Mouse (Mus musculus): ENCODE measurements around the gene Trio. TPM values are rescaled to one million over a fixed set of nuclear protein-coding genes. Genes with fewer than 3 reads are reported as not detected.
"Not testable (repeated sequence)": the region's sequence is repeated elsewhere in the genome, so short reads cannot be mapped to it uniquely, and the experiment has no call there.

Gene Trio
- polyA plus RNA-seq, 1 experiment from 2014 or later = 37.5 TPM

- 87% methylated on average over 6 of the region's 6 CpGs for WGBS
- Histone ChIP-seq H3K4me2 (ENCODE audit: low read length) (no peak overlapping the region), H3K9ac (ENCODE audit: low read depth, low read length) (no peak overlapping the region), H3K4me1 (ENCODE audit: control insufficient read depth, insufficient read depth, low read length) (no peaks in the 10 kb centered on the region), H3K27me3 (ENCODE audit: control insufficient read depth, insufficient read depth, low read depth, low read length) (no peaks in the 10 kb centered on the region), H3K27ac (ENCODE audit: low read length) (no peak overlapping the region), H3K4me3 (ENCODE audit: low read depth, low read length) (no peak overlapping the region), H3K36me3 (ENCODE audit: control insufficient read depth, insufficient read depth, low read length) (peaks cover 33% of the 10 kb centered on the region), H3K9me3 (replicated peaks; ENCODE audit: control insufficient read depth, low read length, poor library complexity, severe bottlenecking) (no peaks in the 10 kb centered on the region)
- ATAC-seq = no peak
Observed at GRCm38 (mm10) chr15:27840125-27840524, 185.5 kb downstream of the Trio start.

DNA sequence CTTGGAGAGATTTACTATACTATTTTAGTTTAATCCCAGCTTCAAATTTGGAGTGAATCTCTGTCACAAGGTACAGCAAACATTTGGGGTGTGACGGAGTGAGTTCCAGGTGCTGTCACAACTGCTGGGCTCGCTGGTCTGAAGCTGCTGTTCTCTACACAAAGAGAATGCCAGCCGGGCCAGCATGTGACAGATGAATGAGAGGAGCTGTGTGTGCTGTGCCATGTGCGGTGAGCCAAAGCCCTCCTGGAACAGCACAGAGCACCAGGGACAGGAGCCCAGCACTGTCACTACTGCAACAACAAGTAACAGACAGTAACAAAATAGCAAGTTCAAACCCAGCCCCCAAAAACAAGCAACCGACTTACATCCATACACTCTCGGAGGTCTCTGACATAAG, 194.0 kb downstream of the Trio start:
- 88% methylated on average over 6 of the region's 6 CpGs for WGBS
- no peaks in the 10 kb centered on the region for H3K27me3 ChIP-seq (ENCODE audit: control insufficient read depth, insufficient read depth, low read depth, low read length)
- no peak for ATAC-seq

DNA sequence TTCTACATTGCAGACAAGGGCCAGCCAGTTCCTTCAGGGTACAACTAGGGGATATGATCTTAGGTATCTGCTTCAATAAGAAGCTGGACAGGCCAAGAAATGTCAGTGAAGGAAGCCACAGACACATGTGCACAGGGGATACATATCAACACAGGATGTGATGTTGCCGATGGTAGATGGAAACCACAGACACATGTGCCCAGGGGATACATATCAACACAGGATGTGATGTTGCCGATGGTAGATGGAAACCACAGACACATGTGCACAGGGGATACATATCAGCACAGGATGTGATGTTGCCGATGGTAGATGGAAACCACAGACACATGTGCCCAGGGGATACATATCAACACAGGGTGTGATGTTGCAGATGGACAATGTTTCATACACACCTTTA, 197.8 kb downstream of the Trio start:
- not testable (repeated sequence) for H3K4me1 ChIP-seq (ENCODE audit: control insufficient read depth, insufficient read depth, low read length); H3K27me3 ChIP-seq (ENCODE audit: control insufficient read depth, insufficient read depth, low read depth, low read length); H3K27ac ChIP-seq (ENCODE audit: low read length); H3K4me3 ChIP-seq (ENCODE audit: low read depth, low read length); H3K9ac ChIP-seq (ENCODE audit: low read depth, low read length); H3K9me3 ChIP-seq (replicated peaks; ENCODE audit: control insufficient read depth, low read length, poor library complexity, severe bottlenecking); ATAC-seq; H3K4me2 ChIP-seq (ENCODE audit: low read length)
- 88% methylated on average over 3 of the region's 3 CpGs for WGBS
- H3K36me3 ChIP-seq (ENCODE audit: control insufficient read depth, insufficient read depth, low read length) = peaks cover 43% of the 10 kb centered on the region

More for the DNA sequence above, 194.0 kb downstream of the Trio start:
- Histone ChIP-seq H3K36me3 (ENCODE audit: control insufficient read depth, insufficient read depth, low read length) (peaks cover 33% of the 10 kb centered on the region), H3K4me2 (ENCODE audit: low read length) (no peak overlapping the region), H3K4me3 (ENCODE audit: low read depth, low read length) (no peak overlapping the region), H3K4me1 (ENCODE audit: control insufficient read depth, insufficient read depth, low read length) (no peaks in the 10 kb centered on the region), H3K9me3 (replicated peaks; ENCODE audit: control insufficient read depth, low read length, poor library complexity, severe bottlenecking) (no peaks in the 10 kb centered on the region), H3K27ac (ENCODE audit: low read length) (no peak overlapping the region), H3K9ac (ENCODE audit: low read depth, low read length) (no peak overlapping the region)

GRCm38 (mm10) chr15:27826886-27827285, 198.8 kb downstream of the Trio start:
- Histone ChIP-seq H3K4me1 (ENCODE audit: control insufficient read depth, insufficient read depth, low read length) (no peaks in the 10 kb centered on the region), H3K27me3 (ENCODE audit: control insufficient read depth, insufficient read depth, low read depth, low read length) (no peaks in the 10 kb centered on the region), H3K4me2 (ENCODE audit: low read length) (no peak overlapping the region), H3K9me3 (replicated peaks; ENCODE audit: control insufficient read depth, low read length, poor library complexity, severe bottlenecking) (no peaks in the 10 kb centered on the region), H3K27ac (ENCODE audit: low read length) (no peak overlapping the region), H3K4me3 (ENCODE audit: low read depth, low read length) (no peak overlapping the region), H3K9ac (ENCODE audit: low read depth, low read length) (no peak overlapping the region), H3K36me3 (ENCODE audit: control insufficient read depth, insufficient read depth, low read length) (peaks cover 42% of the 10 kb centered on the region)
- no peak for ATAC-seq
- WGBS = 90% methylated on average over 4 of the region's 4 CpGs

- ATAC-seq = no peak
- WGBS = 92% methylated on average over 4 of the region's 4 CpGs
- H3K4me2 ChIP-seq (ENCODE audit: low read length) = no peak overlapping the region
- peaks cover 42% of the 10 kb centered on the region for H3K36me3 ChIP-seq (ENCODE audit: control insufficient read depth, insufficient read depth, low read length)
- H3K27me3 ChIP-seq (ENCODE audit: control insufficient read depth, insufficient read depth, low read depth, low read length) = no peaks in the 10 kb centered on the region
- no peaks in the 10 kb centered on the region for H3K4me1 ChIP-seq (ENCODE audit: control insufficient read depth, insufficient read depth, low read length)
- H3K27ac ChIP-seq (ENCODE audit: low read length) = no peak overlapping the region
- no peaks in the 10 kb centered on the region for H3K9me3 ChIP-seq (replicated peaks; ENCODE audit: control insufficient read depth, low read length, poor library complexity, severe bottlenecking)
- H3K9ac ChIP-seq (ENCODE audit: low read depth, low read length) = no peak overlapping the region
- no peak overlapping the region for H3K4me3 ChIP-seq (ENCODE audit: low read depth, low read length)
Observed at GRCm38 (mm10) chr15:27826048-27826637, 199.5 kb downstream of the Trio start.

DNA sequence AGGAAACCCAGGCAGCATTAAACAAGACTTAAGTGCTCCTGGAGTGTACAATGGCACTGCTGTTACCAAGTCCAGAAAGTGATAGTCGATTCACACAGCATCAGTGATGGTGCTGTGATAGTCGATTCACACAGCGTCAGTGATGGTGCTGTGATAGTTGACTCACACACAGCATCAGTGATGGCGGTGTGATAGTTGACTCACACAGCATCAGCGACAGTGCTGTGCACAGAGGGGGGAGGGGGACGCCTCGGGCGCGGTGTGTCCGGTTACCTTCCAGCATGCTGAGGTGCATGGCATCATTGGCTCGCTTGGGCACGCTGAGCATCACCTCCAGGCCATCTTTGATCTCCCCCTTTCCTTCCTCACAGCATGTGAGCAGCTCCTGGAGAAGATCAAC, 200.3 kb downstream of the Trio start:
- H3K4me3 ChIP-seq (ENCODE audit: low read depth, low read length) = no peak overlapping the region
- no peak for ATAC-seq
- H3K27me3 ChIP-seq (ENCODE audit: control insufficient read depth, insufficient read depth, low read depth, low read length) = no peaks in the 10 kb centered on the region
- 87% methylated on average over 12 of the region's 12 CpGs for WGBS
- H3K27ac ChIP-seq (ENCODE audit: low read length) = no peak overlapping the region
- no peak overlapping the region for H3K4me2 ChIP-seq (ENCODE audit: low read length)
- H3K36me3 ChIP-seq (ENCODE audit: control insufficient read depth, insufficient read depth, low read length) = peaks cover 35% of the 10 kb centered on the region
- H3K9ac ChIP-seq (ENCODE audit: low read depth, low read length) = no peak overlapping the region
- H3K9me3 ChIP-seq (replicated peaks; ENCODE audit: control insufficient read depth, low read length, poor library complexity, severe bottlenecking) = no peaks in the 10 kb centered on the region
- no peaks in the 10 kb centered on the region for H3K4me1 ChIP-seq (ENCODE audit: control insufficient read depth, insufficient read depth, low read length)

DNA sequence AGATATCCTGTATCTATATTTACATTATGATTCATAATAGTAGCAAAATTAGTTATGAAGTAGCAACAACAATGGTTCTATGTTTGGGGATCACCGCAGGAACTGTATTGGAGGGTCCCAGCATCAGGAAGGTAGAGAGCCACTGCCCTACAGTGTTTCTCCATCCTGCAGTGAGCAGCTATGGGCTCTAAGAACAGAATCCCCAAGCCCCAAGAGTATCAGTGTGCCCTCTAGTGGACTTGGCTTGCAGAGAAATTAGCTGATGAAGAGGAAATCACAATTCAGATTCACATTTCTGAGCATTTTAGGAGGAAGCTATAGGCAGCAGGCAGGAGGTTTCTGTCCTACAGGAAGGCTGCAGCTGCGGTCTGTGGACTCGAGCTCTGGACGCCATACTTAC, 202.1 kb downstream of the Trio start:
- Histone ChIP-seq H3K36me3 (ENCODE audit: control insufficient read depth, insufficient read depth, low read length) (peaks cover 29% of the 10 kb centered on the region), H3K9ac (ENCODE audit: low read depth, low read length) (no peak overlapping the region), H3K27me3 (ENCODE audit: control insufficient read depth, insufficient read depth, low read depth, low read length) (no peaks in the 10 kb centered on the region), H3K27ac (ENCODE audit: low read length) (no peak overlapping the region), H3K9me3 (replicated peaks; ENCODE audit: control insufficient read depth, low read length, poor library complexity, severe bottlenecking) (no peaks in the 10 kb centered on the region), H3K4me1 (ENCODE audit: control insufficient read depth, insufficient read depth, low read length) (no peaks in the 10 kb centered on the region), H3K4me3 (ENCODE audit: low read depth, low read length) (no peak overlapping the region), H3K4me2 (ENCODE audit: low read length) (no peak overlapping the region)
- 91% methylated on average over 4 of the region's 4 CpGs for WGBS
- no peak for ATAC-seq

DNA sequence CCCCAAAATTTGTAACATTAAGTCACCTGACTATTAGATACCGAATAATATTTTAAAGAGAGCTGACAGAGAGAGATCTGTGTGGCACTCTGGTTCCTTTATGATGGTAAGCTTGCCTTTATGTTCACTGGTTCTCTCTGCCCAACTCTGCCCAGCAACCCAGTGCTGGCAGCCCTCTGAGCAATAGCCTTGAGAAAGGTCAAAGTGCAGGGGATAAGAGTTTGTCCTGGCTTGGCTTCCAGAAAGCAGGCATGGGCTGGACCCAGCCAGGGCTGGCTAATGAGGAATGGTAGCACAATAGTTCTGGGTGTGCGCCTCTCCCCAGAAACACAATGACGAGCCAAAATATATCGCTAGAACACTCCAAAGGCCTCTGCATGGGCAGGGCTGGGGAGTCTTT, 203.2 kb downstream of the Trio start:
- Histone ChIP-seq H3K36me3 (ENCODE audit: control insufficient read depth, insufficient read depth, low read length) (peaks cover 34% of the 10 kb centered on the region), H3K4me1 (ENCODE audit: control insufficient read depth, insufficient read depth, low read length) (no peaks in the 10 kb centered on the region), H3K4me3 (ENCODE audit: low read depth, low read length) (no peak overlapping the region), H3K9ac (ENCODE audit: low read depth, low read length) (no peak overlapping the region), H3K27me3 (ENCODE audit: control insufficient read depth, insufficient read depth, low read depth, low read length) (no peaks in the 10 kb centered on the region), H3K9me3 (replicated peaks; ENCODE audit: control insufficient read depth, low read length, poor library complexity, severe bottlenecking) (no peaks in the 10 kb centered on the region), H3K4me2 (ENCODE audit: low read length) (no peak overlapping the region), H3K27ac (ENCODE audit: low read length) (no peak overlapping the region)
- no peak for ATAC-seq
- WGBS = 88% methylated on average over 4 of the region's 4 CpGs

GRCm38 (mm10) chr15:27821651-27822364, 203.8 kb downstream of the Trio start:
- H3K36me3 ChIP-seq (ENCODE audit: control insufficient read depth, insufficient read depth, low read length) = peaks cover 32% of the 10 kb centered on the region
- ATAC-seq = no peak

More at GRCm38 (mm10) chr15:27821651-27822364, 203.8 kb downstream of the Trio start:
- H3K27ac ChIP-seq (ENCODE audit: low read length) = no peak overlapping the region
- no peak overlapping the region for H3K9ac ChIP-seq (ENCODE audit: low read depth, low read length)
- H3K27me3 ChIP-seq (ENCODE audit: control insufficient read depth, insufficient read depth, low read depth, low read length) = no peaks in the 10 kb centered on the region
- 93% methylated on average over 11 of the region's 11 CpGs for WGBS
- no peaks in the 10 kb centered on the region for H3K4me1 ChIP-seq (ENCODE audit: control insufficient read depth, insufficient read depth, low read length)
- H3K9me3 ChIP-seq (replicated peaks; ENCODE audit: control insufficient read depth, low read length, poor library complexity, severe bottlenecking) = no peaks in the 10 kb centered on the region
- H3K4me2 ChIP-seq (ENCODE audit: low read length) = no peak overlapping the region
- no peak overlapping the region for H3K4me3 ChIP-seq (ENCODE audit: low read depth, low read length)
